Mouse (Mus musculus) brain, embryonic 14.5 days (tissue): ENCODE measurements at regions not wholly inside any gene's neighbourhood (a gene's known extent, or its start where the extent isn't known, plus 50 kb on each side); places are given as distances from the start of the nearest gene placed in this dataset.
A peak's percentile ranks its signal among the peaks of the same experiment; 100 is the strongest.

Source experiments
- DNase-seq: peaks from one replicate; pipeline ENCODE4 v3.0.0-alpha.2; 2011; ENCODE audit warnings: low read depth
- CTCF ChIP-seq: fragments of 200-500 bp; IDR thresholded peaks from 2 replicates; pipeline ENCODE4 v1.5.1; 2012; ENCODE audit warnings: inconsistent platforms, mild to moderate bottlenecking, moderate library complexity, borderline replicate concordance; ENCODE audit not compliant: insufficient read depth, insufficient read length; ENCODE audit errors: extremely low read depth
- POLR2A ChIP-seq: fragments of 200-500 bp; IDR thresholded peaks from 2 replicates; pipeline ENCODE4 v1.6.1; 2012; ENCODE audit warnings: mild to moderate bottlenecking, inconsistent platforms, borderline replicate concordance; ENCODE audit not compliant: poor library complexity, insufficient read depth, insufficient read length, severe bottlenecking; ENCODE audit errors: extremely low read depth

- TF ChIP-seq POLR2A (no peak), CTCF (no peak)
- DNase-seq: peak; percentile 76
These were observed 212.9 kb downstream of the Mef2c start for GRCm38 (mm10) chr13:83716711-83717171.

DNA sequence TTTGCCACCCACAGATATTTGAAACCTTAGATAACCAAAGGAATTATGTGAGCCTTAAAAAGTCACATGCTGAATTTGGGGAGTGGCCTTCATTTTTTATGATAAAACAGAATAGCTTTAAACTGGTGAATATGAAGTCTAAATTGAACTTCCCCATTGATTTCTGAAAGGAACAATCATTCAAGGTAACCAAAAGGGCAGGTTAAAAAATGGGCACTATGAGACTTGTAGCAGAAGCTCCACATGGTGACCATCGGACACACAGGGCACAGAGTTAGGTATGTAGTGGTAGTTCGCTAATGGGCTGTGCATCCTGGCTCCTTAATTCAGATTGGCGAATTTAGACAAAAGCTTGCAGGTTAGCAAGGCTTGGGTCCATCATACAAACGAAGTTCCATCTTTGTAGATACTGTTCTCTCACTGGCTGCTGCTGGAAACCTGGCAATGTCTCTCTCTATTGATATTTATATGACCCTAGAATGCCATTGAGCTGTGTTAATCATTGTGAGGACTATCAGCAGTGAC lies 213.9 kb downstream of the Mef2c start:
- peak; percentile 62 for DNase-seq
- TF ChIP-seq CTCF: no peak
- TF ChIP-seq POLR2A: no peak

DNA sequence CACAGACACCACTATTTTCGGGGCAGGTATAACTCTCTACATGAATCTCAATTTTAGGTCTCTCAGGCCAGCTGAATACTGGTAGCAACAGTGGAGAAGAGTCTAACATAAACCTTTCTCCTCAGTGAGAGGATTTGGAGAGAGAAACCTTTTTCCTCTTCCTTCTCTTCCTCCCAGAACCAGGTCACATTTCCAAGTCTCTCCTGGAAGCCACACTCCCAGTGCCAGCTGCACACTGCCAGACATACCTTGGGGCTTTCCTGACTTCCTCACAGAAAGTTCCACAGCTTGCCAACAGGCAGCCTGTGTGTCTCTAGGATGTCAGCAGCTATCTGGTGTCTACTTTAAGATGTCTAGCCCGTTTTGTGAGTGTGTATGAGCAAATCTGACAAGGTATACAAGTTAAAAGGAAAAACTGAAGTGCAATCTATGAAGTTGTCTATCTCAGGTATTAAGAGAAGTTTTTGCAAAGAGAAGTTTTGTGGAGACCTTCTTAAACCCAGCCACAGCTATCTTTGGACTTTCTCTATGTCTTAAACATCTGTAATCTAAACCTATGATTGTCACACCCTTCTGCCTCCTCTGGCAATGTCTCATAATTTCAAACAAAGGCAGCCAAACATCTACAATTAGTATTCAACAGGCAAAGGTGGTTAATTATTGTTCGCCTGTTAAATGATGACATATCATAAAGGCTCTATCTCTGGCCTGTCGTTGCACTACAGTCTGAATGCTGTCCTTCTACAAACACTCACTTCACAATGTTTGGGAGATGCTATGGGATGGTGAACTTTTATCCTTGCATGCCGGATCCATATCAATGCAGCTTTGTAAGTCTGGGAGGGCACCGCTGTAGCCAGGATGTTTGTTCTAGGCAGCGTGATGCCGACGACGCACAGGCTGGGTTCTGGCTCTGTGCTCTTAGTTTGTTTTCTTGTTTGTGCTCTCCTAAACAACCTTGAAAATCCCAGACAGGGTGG lies 214.9 kb downstream of the Mef2c start:
- DNase-seq: peak; percentile 78
- TF ChIP-seq CTCF (no peak), POLR2A (no peak)

- no peak for TF ChIP-seq CTCF
- no peak for TF ChIP-seq POLR2A
- peak; percentile 90 for DNase-seq
These were observed 215.9 kb downstream of the Mef2c start for GRCm38 (mm10) chr13:83719635-83720291.

- TF ChIP-seq CTCF: no peak
- peak; percentile 72 for DNase-seq
These were observed 216.5 kb downstream of the Mef2c start for GRCm38 (mm10) chr13:83720352-83720751.

DNA sequence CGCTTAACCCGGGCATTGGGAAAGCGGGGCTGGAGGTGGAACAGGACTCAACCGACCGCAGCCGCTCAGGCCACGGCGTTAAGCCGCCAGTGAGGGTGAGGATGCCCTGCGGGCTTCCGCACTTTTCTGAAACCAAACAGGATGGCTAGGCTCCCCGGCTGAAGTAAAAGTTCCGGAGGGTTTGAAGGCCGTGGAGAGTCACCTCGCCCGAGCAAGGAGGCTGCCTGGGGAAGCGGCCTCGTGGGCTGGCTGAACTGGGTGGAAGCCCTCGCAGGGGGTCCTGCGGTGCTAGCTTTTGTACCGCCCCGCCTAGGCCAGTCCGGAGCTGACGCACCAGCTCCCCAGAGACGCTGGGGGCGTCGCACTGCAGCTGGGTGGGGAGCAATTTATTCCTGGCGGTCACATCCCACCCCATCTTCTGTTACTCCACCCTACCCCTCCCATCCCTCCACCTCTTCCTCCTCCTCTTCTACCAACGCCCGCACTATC lies 217.1 kb downstream of the Mef2c start:
- peak; percentile 97 for DNase-seq
- TF ChIP-seq CTCF (peak; percentile 33; the same call in 1 of the 2 replicates), POLR2A (peak; percentile 48; the same call in 1 of the 2 replicates)

- peak; percentile 85 for DNase-seq
- TF ChIP-seq POLR2A (no peak), CTCF (no peak)
These were observed 217.7 kb downstream of the Mef2c start for GRCm38 (mm10) chr13:83721563-83721962.

DNA sequence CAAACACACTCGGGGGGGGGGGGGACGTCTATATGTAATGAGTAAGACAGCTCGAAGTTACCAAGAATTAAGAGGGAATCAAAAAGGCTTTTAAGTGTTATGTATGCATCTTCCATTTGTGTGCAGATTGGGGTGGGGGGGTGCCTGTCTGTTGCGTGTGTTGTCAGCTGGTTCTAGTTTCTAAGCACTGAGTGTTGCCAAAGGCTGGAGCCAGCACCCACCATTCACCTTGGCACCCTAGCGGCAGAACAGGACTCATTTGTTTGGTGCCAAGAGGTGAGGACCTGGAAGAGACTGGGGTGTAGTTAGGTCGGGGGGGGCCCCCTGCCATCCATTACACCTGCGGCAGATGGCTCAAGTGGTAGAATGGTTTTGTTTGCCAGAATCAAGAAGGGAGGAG lies 218.4 kb downstream of the Mef2c start:
- TF ChIP-seq POLR2A: 0 out of 2 replicates have a peak, but pooled peaks have one; percentile 10
- TF ChIP-seq CTCF: peak; percentile 39; the same call in 1 of the 2 replicates
- peak; percentile 94 for DNase-seq

GRCm38 (mm10) chr13:83722791-83723190 lies 219.0 kb downstream of the Mef2c start:
- peak; percentile 76 for DNase-seq
- TF ChIP-seq POLR2A (no peak), CTCF (no peak)

DNA sequence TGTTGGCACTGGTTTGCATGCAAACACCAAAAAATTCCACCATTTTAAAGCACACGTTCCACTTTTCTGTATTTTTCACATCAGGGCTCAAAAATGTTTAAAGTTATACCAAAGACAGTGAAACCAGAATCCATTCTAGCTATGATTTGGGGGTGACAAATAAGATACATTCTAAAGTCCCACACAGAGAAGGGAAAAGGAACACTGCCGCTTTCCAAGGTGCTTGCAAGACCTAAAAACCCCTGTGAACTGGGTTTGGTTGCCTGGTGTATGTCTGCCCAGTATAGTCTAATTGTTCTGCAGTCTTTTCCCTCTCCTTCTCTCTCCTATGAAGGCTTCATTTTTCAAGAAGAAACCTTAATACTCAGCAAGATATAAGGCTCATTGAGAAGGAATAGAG lies 219.6 kb downstream of the Mef2c start:
- peak; percentile 68 for DNase-seq
- TF ChIP-seq CTCF (no peak), POLR2A (no peak)

DNA sequence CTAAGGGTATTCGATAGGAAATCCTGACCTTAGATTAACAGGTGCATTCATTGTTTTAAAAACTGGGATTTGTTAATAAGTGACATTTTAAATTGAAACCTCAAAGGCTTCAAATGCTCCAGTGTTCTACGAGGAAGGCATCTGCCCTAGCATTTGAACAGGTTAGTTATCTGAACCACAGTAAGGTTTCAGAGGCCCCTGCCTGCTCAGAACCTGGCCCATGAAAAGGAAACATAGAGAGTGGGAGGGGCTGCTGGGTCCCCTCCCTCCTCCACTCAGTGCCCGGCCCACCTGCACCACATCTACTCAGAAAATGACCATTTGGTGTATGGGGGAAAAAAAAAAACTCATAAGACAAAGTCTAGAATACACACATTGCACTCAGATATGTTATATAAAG lies 220.4 kb downstream of the Mef2c start:
- DNase-seq: peak; percentile 85

More for the DNA sequence above, 220.4 kb downstream of the Mef2c start:
- no peak for TF ChIP-seq CTCF
- no peak for TF ChIP-seq POLR2A
